Mouse (Mus musculus) embryonic facial prominence, embryonic 11.5 days (tissue): Measurements from ENCODE around the gene Guca1b. TPM values are rescaled to one million over a fixed set of nuclear protein-coding genes. Genes with fewer than 3 reads are reported as not detected.
"Not testable (repeated sequence)": the region's sequence is repeated elsewhere in the genome, so short reads cannot be mapped to it uniquely, and the experiment has no call there.

Experiments used
- ATAC-seq: fragments of 200-750 bp; cut with Nextera tagmentation; replicated peaks from 2 replicates; pipeline ENCODE4 v1.8.0; 2017; ENCODE audit warnings: low read depth; ENCODE audit not compliant: insufficient number of reproducible peaks, low FRiP score, low TSS enrichment
- DNase-seq: peaks from one replicate; pipeline ENCODE4 v3.0.0-alpha.2; 2015; ENCODE audit warnings: low spot score
- H3K27ac ChIP-seq: fragments of 300-500 bp; sonication (generic); replicated peaks from 2 replicates; pipeline ENCODE4 v1.5.1; 2014; ENCODE audit warnings: mild to moderate bottlenecking, low read depth, low read length, control low read depth
- H3K27me3 ChIP-seq: fragments of 300-500 bp; sonication (generic); 2 replicates; pipeline ENCODE4 v1.6.1; 2014; ENCODE audit warnings: mild to moderate bottlenecking, low read length, moderate library complexity, mixed read lengths; ENCODE audit not compliant: control insufficient read depth, insufficient read depth
- H3K36me3 ChIP-seq: fragments of 300-500 bp; sonication (generic); replicated peaks from 2 replicates; pipeline ENCODE4 v1.6.1; 2014; ENCODE audit warnings: low read depth, mild to moderate bottlenecking, low read length, moderate library complexity, mixed read lengths; ENCODE audit not compliant: control insufficient read depth, insufficient read depth
- H3K4me1 ChIP-seq: fragments of 300-500 bp; sonication (generic); 2 replicates; pipeline ENCODE4 v1.6.1; 2014; ENCODE audit warnings: low read length, mixed read lengths; ENCODE audit not compliant: control insufficient read depth, insufficient read depth
- H3K4me2 ChIP-seq: fragments of 300-500 bp; sonication (generic); 2 replicates; pipeline ENCODE4 v1.6.1; 2014; ENCODE audit warnings: low read depth, mild to moderate bottlenecking, control low read depth, low read length, moderate library complexity
- H3K4me3 ChIP-seq: fragments of 300-500 bp; sonication (generic); 2 replicates; pipeline ENCODE4 v1.5.1; 2014; ENCODE audit warnings: low read depth, low read length, control low read depth
- H3K9ac ChIP-seq: fragments of 300-500 bp; sonication (generic); replicated peaks from 2 replicates; pipeline ENCODE4 v1.6.1; 2014; ENCODE audit warnings: mild to moderate bottlenecking, control low read depth, low read length
- H3K9me3 ChIP-seq: fragments of 300-500 bp; sonication (generic); replicated peaks from 2 replicates; pipeline ENCODE4 v1.6.1; 2016; ENCODE audit warnings: mild to moderate bottlenecking, low read length, inconsistent platforms, mixed read lengths; ENCODE audit not compliant: control insufficient read depth
- WGBS: fragments of 180-500 bp; shearing (Covaris S2); extraction: QIAGEN DNeasy Blood & Tissue Kit; methylation state at CpG from one replicate; pipeline ENCODE4 v1.1.7; 2014; 5-methylcytosine and 5-hydroxymethylcytosine counted together
- polyA plus RNA-seq: library from polyadenylated mRNA; unstranded; fragments of >200 nt; fragmentation: Nextera tagmentation; extraction: Ambion mirVana; gene quantifications from 2 replicates; pipeline ENCODE4 v1.2.1, GENCODE M21; 2014

The Guca1b gene
- polyA plus RNA-seq, 1 experiment from 2014 or later, result 0.41 TPM

- no peak overlapping the region for H3K9ac ChIP-seq
- no peak overlapping the region for H3K4me3 ChIP-seq
- DNase-seq (no peak), ATAC-seq (no peak)
- 75% methylated on average over 3 of the region's 3 CpGs for WGBS
- no peak overlapping the region for H3K27ac ChIP-seq
- no peaks in the 10 kb centered on the region for H3K27me3 ChIP-seq
- H3K4me2 ChIP-seq, result no peak overlapping the region
- H3K9me3 ChIP-seq, result no peaks in the 10 kb centered on the region
- H3K36me3 ChIP-seq, result no peaks in the 10 kb centered on the region
- no peaks in the 10 kb centered on the region for H3K4me1 ChIP-seq
These were observed 36.4 kb downstream of the Guca1b start for GRCm38 (mm10) chr17:47421566-47421965.

- H3K9ac ChIP-seq, H3K27me3 ChIP-seq, H3K9me3 ChIP-seq, H3K27ac ChIP-seq, DNase-seq, H3K4me2 ChIP-seq, ATAC-seq, H3K4me3 ChIP-seq, H3K4me1 ChIP-seq, H3K36me3 ChIP-seq: not testable (repeated sequence)
- 87% methylated on average over 1 of the region's 1 CpGs for WGBS
These were observed 37.4 kb downstream of the Guca1b start for GRCm38 (mm10) chr17:47422616-47423015.

- H3K9me3 ChIP-seq, result no peaks in the 10 kb centered on the region
- WGBS, result 86% methylated on average over 6 of the region's 6 CpGs
- H3K36me3 ChIP-seq, result no peaks in the 10 kb centered on the region
- no peak overlapping the region for H3K4me3 ChIP-seq
- no peaks in the 10 kb centered on the region for H3K4me1 ChIP-seq
- H3K27ac ChIP-seq, result no peak overlapping the region
- no peak for ATAC-seq
- no peaks in the 10 kb centered on the region for H3K27me3 ChIP-seq
- no peak for DNase-seq
- H3K9ac ChIP-seq, result no peak overlapping the region
- H3K4me2 ChIP-seq, result no peak overlapping the region
These were observed 39.0 kb downstream of the Guca1b start for GRCm38 (mm10) chr17:47424186-47424585.

- Histone ChIP-seq H3K9me3 (no peaks in the 10 kb centered on the region), H3K36me3 (no peaks in the 10 kb centered on the region), H3K4me1 (no peaks in the 10 kb centered on the region), H3K27ac (no peak overlapping the region), H3K4me3 (no peak overlapping the region), H3K4me2 (no peak overlapping the region), H3K9ac (no peak overlapping the region), H3K27me3 (no peaks in the 10 kb centered on the region)
- ATAC-seq (no peak), DNase-seq (no peak)
- 69% methylated on average over 6 of the region's 6 CpGs for WGBS
These were observed 42.1 kb downstream of the Guca1b start for GRCm38 (mm10) chr17:47427316-47427715.

- H3K9ac ChIP-seq, result no peak overlapping the region
- no peak overlapping the region for H3K4me3 ChIP-seq
These were observed 43.7 kb downstream of the Guca1b start for GRCm38 (mm10) chr17:47428831-47429304.

GRCm38 (mm10) chr17:47430815-47431214 is 45.6 kb downstream of the Guca1b start:
- 69% methylated on average over 5 of the region's 5 CpGs for WGBS
- Histone ChIP-seq H3K4me2 (no peak overlapping the region), H3K4me1 (no peaks in the 10 kb centered on the region), H3K27ac (no peak overlapping the region), H3K36me3 (no peaks in the 10 kb centered on the region), H3K9me3 (no peaks in the 10 kb centered on the region), H3K27me3 (no peaks in the 10 kb centered on the region), H3K9ac (no peak overlapping the region), H3K4me3 (no peak overlapping the region)
- no peak for DNase-seq
- ATAC-seq, result no peak

More at GRCm38 (mm10) chr17:47428831-47429304, 43.7 kb downstream of the Guca1b start:
- no peaks in the 10 kb centered on the region for H3K9me3 ChIP-seq
- no peaks in the 10 kb centered on the region for H3K27me3 ChIP-seq
- 0 out of 2 replicates have a peak overlapping the region, but pooled peaks have one; percentile 1 for H3K4me2 ChIP-seq
- ATAC-seq, result peak; percentile 66; the same call in 1 of the 2 replicates
- no peaks in the 10 kb centered on the region for H3K4me1 ChIP-seq
- H3K27ac ChIP-seq, result no peak overlapping the region
- peak; percentile 70 for DNase-seq
- no peaks in the 10 kb centered on the region for H3K36me3 ChIP-seq
- 6% methylated on average over 8 of the region's 8 CpGs for WGBS

- Histone ChIP-seq H3K36me3 (no peaks in the 10 kb centered on the region), H3K9ac (peak within 1 kb of the TSS; percentile 44; the same call in 1 of the 2 replicates), H3K4me2 (peak within 1 kb of the TSS; percentile 79), H3K9me3 (no peaks in the 10 kb centered on the region), H3K27ac (no peak within 1 kb of the TSS), H3K4me1 (no peaks in the 10 kb centered on the region; the same call in 1 of the 2 replicates), H3K27me3 (peaks cover 20% of the 10 kb centered on the region), H3K4me3 (peak within 1 kb of the TSS; percentile 36)
- ATAC-seq, result no peak
- DNase-seq, result peak; percentile 52
- WGBS, result under 1% methylated on average over 45 of the region's 45 CpGs
These were observed 51.1 kb downstream of the Guca1b start, which contains the start of gene AI661453 for GRCm38 (mm10) chr17:47436156-47436906. Gene AI661453 (plus strand): TSS chr17:47436615.

GRCm38 (mm10) chr17:47436907-47437547 is 51.8 kb downstream of the Guca1b start, which contains the start of gene 1700001C19Rik:
Gene 1700001C19Rik (minus strand): TSS chr17:47437376.
- WGBS, result 1% methylated on average over 25 of the region's 25 CpGs
- H3K9ac ChIP-seq, result peak within 1 kb of the TSS; percentile 44; the same call in 1 of the 2 replicates
- ATAC-seq, result no peak
- no peak for DNase-seq
- no peaks in the 10 kb centered on the region; the same call in 1 of the 2 replicates for H3K4me1 ChIP-seq
- H3K36me3 ChIP-seq, result no peaks in the 10 kb centered on the region
- H3K4me3 ChIP-seq, result peak within 1 kb of the TSS; percentile 36
- H3K27ac ChIP-seq, result no peak within 1 kb of the TSS
- H3K27me3 ChIP-seq, result peaks cover 20% of the 10 kb centered on the region
- no peaks in the 10 kb centered on the region for H3K9me3 ChIP-seq
- peak within 1 kb of the TSS; percentile 79 for H3K4me2 ChIP-seq
